Mouse (Mus musculus): ENCODE measurements around the gene Gm21985. TPM values are rescaled to one million over a fixed set of nuclear protein-coding genes. Genes with fewer than 3 reads are reported as not detected.

Gm21985 gene
- polyA plus RNA-seq, 1 experiment, result not detected

DNA sequence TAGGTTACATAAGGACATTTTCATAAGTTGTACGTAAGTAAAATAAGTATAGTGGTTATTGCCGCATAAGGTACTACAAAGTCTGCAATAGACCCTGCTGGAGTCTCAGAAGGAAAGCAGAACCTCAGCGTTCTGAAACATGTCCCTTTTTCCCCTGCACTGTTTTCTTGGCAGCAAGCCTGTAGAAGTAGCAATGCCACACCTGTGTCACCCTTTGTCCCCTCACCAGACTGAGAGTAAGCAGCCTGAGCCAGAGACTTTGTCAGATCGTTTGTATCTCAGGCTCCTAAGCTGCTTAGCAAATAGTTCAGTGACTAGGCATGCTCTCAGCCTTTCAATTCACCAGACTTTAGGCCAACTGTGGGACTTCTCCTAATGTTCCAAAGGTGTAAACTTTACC is 20.9 kb downstream of the Gm21985 start:
- no peak for TF ChIP-seq CTCF (IDR thresholded peaks at IDR 0.05; ENCODE audit: borderline replicate concordance, extremely low read depth, insufficient read depth, insufficient read length)
- TF ChIP-seq POLR2A (IDR thresholded peaks at IDR 0.05; ENCODE audit: borderline replicate concordance, extremely low read depth, insufficient read depth, insufficient read length, poor library complexity, severe bottlenecking), result no peak
- peak; percentile 7 for DNase-seq (ENCODE audit: low read depth)

DNA sequence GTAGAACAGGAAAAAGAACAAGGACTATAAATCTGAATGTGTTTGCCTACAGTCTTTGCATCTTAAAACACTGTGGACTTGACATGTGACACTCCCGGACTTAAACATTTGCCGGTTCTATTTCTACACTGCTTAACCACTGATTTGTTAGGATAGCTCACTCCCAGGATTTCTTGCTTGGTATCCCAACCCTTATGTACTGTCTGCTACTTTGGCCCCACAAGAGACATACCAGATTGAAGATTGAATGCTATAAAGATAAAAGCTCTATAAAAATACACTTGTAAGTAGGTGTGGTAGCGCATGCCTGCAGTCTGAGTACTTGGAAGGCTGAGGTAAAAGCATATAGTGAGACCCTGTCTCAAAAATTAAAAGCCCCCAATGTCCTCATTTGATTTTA is 23.4 kb downstream of the Gm21985 start:
- no peak for DNase-seq (ENCODE audit: low read depth)
- TF ChIP-seq CTCF (IDR thresholded peaks at IDR 0.05; ENCODE audit: borderline replicate concordance, extremely low read depth, insufficient read depth, insufficient read length) (no peak), POLR2A (IDR thresholded peaks at IDR 0.05; ENCODE audit: borderline replicate concordance, extremely low read depth, insufficient read depth, insufficient read length, poor library complexity, severe bottlenecking) (no peak)

DNA sequence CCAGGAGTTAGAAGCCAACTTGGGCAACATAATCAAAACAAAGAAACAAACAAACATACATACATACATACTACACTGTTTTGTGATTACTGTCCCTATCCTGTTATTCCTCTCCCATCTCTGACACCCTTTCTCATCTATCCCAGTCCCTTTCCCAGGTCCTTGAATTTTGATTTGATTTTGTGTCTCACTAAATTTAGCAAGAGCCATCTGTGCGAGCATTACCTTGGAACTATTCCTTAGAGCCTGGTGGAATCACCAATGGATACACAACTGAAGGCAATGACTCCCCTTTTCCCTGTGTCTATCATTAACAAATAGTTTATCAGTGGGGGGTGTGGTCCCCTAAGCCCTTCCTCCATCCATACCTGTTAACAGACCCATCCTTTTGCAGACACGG is 26.7 kb downstream of the Gm21985 start:
- no peak for TF ChIP-seq CTCF (IDR thresholded peaks at IDR 0.05; ENCODE audit: borderline replicate concordance, extremely low read depth, insufficient read depth, insufficient read length)
- TF ChIP-seq POLR2A (IDR thresholded peaks at IDR 0.05; ENCODE audit: borderline replicate concordance, extremely low read depth, insufficient read depth, insufficient read length, poor library complexity, severe bottlenecking), result no peak
- DNase-seq (ENCODE audit: low read depth), result no peak

DNA sequence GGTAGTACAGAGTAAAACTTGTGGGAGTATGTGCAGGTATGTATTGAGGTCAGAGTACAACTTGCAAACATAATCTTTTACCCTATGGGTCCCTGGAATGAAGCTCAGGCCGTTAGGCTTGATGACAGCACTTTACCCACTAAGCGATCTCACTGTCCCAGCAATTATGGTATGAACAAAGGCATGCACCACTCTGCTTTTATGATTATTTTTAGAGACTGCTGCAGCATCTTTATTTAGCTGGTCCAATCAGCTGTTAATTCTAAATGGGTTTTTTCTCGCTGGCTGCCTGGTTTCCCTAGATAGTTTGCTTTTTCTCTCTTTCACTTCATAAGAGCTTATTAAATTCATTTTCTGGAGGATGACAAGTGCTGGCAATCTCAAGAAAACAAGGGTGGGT is 30.1 kb downstream of the Gm21985 start:
- DNase-seq (ENCODE audit: low read depth), result peak; percentile 6
- no peak for TF ChIP-seq POLR2A (IDR thresholded peaks at IDR 0.05; ENCODE audit: borderline replicate concordance, extremely low read depth, insufficient read depth, insufficient read length, poor library complexity, severe bottlenecking)
- no peak for TF ChIP-seq CTCF (IDR thresholded peaks at IDR 0.05; ENCODE audit: borderline replicate concordance, extremely low read depth, insufficient read depth, insufficient read length)

DNA sequence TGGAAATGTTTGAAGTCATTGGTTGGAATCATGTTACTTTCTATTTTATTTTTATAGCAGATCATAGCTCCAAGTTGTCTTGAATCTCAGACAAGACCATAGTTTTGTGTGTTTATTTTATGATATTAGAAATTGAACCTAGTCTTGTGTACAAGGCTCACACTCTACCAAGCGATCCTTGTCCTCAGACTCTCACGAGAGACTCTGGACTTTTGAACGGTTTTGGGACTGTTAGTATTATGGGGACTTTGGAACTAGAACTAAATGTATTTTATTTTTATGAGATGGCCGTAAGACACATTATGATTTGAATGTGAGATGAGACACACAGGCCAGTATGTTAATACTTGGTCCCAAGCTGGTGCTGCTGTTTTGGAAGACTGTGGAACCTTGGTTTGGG is 32.1 kb downstream of the Gm21985 start:
- TF ChIP-seq CTCF (IDR thresholded peaks at IDR 0.05; ENCODE audit: borderline replicate concordance, extremely low read depth, insufficient read depth, insufficient read length) (no peak), POLR2A (IDR thresholded peaks at IDR 0.05; ENCODE audit: borderline replicate concordance, extremely low read depth, insufficient read depth, insufficient read length, poor library complexity, severe bottlenecking) (no peak)
- DNase-seq (ENCODE audit: low read depth), result no peak

DNA sequence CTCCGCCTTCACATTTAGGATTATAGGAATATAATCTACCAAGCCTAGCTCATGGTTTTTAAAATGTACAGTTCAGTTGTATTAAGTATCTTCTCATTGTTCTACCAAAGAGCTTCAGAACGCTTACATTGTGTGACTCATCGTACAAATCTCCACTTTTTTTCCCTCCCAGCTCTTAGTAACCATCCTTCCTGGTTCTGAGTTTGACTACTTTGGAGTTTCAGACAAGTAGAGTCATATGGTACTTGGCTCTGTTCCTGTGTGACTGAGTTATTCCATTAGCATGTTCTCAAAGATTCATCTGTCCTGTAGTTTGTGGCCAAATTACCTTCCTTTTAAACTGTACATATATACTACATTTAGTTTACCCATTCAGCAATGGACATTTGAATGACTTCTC is 42.6 kb downstream of the Gm21985 start:
- TF ChIP-seq POLR2A (IDR thresholded peaks at IDR 0.05; ENCODE audit: borderline replicate concordance, extremely low read depth, insufficient read depth, insufficient read length, poor library complexity, severe bottlenecking) (no peak), CTCF (IDR thresholded peaks at IDR 0.05; ENCODE audit: borderline replicate concordance, extremely low read depth, insufficient read depth, insufficient read length) (no peak)
- DNase-seq (ENCODE audit: low read depth), result no peak

DNA sequence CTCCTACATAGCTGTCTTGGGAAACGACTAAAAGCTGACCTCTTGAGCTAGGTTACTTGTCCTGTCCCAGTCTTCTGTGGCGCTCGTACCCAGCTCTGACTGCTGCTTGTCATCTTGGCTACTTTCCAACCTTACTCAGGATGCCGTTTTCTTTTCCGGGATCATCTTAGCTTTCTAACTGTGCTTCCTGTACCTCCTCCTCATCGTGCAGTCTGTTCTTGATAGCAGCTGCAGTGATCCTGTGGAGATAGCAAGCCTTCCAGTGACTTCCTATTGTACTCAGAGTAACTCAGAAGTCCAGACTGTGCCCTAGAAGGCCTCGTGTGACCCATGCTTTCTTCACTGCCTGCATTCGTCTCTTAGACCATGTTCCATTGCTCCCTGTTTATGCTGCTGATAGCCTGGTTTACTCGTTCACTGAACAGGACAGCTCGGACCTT is 43.1 kb downstream of the Gm21985 start:
- peak; percentile 6 for DNase-seq (ENCODE audit: low read depth)
- no peak for TF ChIP-seq CTCF (IDR thresholded peaks at IDR 0.05; ENCODE audit: borderline replicate concordance, extremely low read depth, insufficient read depth, insufficient read length)
- TF ChIP-seq POLR2A (IDR thresholded peaks at IDR 0.05; ENCODE audit: borderline replicate concordance, extremely low read depth, insufficient read depth, insufficient read length, poor library complexity, severe bottlenecking), result no peak

DNA sequence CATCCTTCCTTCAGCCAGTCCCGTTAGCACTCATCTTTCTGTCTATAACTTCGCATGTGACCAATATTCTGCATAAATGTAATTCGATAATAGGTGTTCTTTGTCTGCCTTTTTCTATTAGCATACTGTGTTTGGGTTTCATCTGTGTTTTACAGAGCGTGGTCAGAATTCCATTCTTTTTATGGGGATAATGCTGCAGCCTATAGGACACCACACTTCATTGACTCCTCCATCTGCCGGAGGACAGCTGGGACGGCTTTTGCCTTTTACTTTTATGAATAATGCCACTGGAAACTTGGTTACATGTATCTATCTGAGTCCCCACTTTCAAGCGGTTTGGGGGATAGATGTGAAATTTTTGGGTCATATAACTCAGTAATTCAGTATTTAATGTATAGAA is 49.5 kb downstream of the Gm21985 start:
- DNase-seq (ENCODE audit: low read depth), result no peak
- no peak for TF ChIP-seq CTCF (IDR thresholded peaks at IDR 0.05; ENCODE audit: borderline replicate concordance, extremely low read depth, insufficient read depth, insufficient read length)
- no peak for TF ChIP-seq POLR2A (IDR thresholded peaks at IDR 0.05; ENCODE audit: borderline replicate concordance, extremely low read depth, insufficient read depth, insufficient read length, poor library complexity, severe bottlenecking)

DNA sequence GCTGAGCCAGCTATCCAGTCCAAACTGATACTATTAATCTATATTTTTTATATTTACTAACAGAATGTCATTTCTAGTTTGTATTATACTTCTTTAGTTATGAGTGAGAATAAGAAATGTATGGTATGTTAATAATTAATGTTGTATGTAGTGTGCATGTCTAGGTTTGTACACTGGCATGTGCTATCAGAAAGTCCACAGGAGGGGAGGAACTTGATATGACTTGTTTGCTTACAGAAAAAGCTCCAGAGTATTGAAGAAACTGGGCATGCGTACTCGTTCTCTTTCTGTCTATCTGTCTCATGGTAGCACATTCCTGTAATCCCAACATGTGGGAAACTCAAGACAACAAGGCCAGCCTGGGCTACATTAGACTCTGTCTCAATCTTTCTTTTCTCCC is 52.1 kb downstream of the Gm21985 start:
- TF ChIP-seq POLR2A (IDR thresholded peaks at IDR 0.05; ENCODE audit: borderline replicate concordance, extremely low read depth, insufficient read depth, insufficient read length, poor library complexity, severe bottlenecking) (no peak), CTCF (IDR thresholded peaks at IDR 0.05; ENCODE audit: borderline replicate concordance, extremely low read depth, insufficient read depth, insufficient read length) (no peak)
- no peak for DNase-seq (ENCODE audit: low read depth)

DNA sequence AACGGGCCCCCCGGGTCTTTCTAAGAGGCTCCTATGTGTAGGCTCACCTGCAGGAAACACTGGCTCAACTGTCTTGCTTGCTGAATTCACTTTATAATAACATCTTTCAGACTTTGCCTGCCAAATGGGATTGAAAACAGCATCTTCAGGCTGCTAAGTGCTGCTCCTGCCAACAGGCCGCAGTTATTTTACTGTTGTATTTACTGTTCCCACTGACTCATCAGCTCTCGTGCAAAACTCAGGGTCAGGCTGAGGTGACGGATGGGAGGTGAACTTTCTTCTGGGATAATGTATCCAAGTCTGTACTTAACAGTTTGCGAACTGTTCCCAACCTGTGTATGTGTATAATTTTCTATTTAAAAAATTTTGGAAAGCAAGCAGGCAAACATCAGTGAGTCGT is 52.8 kb downstream of the Gm21985 start:
- TF ChIP-seq POLR2A (IDR thresholded peaks at IDR 0.05; ENCODE audit: borderline replicate concordance, extremely low read depth, insufficient read depth, insufficient read length, poor library complexity, severe bottlenecking), result no peak
- DNase-seq (ENCODE audit: low read depth), result no peak

DNA sequence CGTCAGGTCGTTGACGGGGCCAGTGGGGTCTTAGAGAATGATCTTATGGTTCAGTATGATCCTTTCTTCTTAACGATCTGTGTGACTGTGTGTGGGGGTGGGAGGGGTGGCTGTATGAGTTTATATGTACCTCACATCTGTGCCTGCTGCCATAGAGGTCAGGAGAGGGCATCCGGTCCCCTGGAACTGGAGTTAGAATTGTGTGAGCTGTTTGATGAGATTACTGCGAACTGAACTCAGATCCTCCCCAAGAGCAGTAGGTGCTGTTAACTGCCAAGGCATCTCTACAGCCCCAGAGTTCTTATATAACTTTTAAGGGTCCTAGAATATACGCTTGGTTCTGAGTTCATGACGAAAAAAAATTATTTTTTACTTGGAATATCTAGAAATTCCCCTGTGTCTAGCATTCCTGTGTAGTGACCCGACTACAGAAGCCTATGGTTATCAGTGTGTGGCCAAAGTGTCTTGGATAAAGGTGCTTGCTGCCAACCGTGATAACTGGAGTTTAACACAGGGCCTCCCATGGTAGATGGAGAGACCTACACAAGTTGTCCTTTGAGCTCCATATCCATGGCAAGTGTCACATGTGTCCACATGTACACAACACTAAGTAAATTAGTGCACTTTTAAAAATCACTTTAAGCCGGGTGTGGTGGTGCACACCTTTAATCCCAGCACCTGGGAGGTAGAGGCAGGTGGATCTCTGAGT is 62.1 kb downstream of the Gm21985 start:
- TF ChIP-seq CTCF (IDR thresholded peaks at IDR 0.05; ENCODE audit: borderline replicate concordance, extremely low read depth, insufficient read depth, insufficient read length), result no peak
- no peak for TF ChIP-seq POLR2A (IDR thresholded peaks at IDR 0.05; ENCODE audit: borderline replicate concordance, extremely low read depth, insufficient read depth, insufficient read length, poor library complexity, severe bottlenecking)
- DNase-seq (ENCODE audit: low read depth), result no peak

DNA sequence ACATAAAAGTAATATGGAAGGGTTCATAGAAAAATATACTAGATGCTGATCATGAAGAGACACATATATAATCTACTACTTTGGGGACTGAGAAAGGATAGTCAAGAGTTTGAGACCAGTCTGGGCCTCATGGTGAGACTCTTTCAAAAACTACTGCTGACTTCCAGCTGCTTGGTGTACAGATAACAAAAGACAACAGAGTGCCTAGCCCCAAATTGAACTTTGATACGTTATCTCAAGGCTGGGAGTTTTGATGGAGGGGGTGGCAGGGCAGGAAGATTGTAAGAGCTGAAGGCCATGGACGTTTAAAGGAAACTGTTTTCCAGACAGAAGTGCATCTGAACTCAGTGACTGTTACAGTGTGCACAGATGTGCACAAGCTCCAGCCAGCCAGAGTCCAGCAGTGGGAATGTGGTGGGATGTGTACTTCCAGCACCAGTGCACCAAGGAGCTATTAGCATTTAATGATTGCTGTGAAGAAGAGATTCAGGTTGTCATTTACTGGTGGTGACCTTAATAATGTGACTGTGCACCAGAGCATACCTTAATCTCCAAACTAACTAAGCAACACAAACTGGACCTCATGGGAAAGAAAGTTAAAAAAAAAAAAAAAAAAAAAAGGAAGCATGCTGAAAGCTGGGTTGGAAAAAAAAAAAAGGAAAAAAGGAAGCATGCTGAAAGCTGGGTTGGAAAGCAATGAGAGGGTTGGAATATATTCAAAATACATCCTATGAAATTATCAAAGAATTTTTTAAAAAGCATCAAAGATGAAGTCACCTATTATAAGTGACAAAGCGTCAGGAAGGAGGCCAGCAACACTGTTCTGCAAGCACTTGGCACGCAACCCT is 66.2 kb downstream of the Gm21985 start:
- DNase-seq (ENCODE audit: low read depth), result no peak
- TF ChIP-seq POLR2A (IDR thresholded peaks at IDR 0.05; ENCODE audit: borderline replicate concordance, extremely low read depth, insufficient read depth, insufficient read length, poor library complexity, severe bottlenecking) (no peak), CTCF (IDR thresholded peaks at IDR 0.05; ENCODE audit: borderline replicate concordance, extremely low read depth, insufficient read depth, insufficient read length) (no peak)

All from brain, embryonic 14.5 days (tissue).